Mouse (Mus musculus) kidney, postnatal 10 days (tissue): ENCODE measurements at regions not wholly inside any gene's neighbourhood (a gene's known extent, or its start where the extent isn't known, plus 50 kb on each side); places are given as distances from the start of the nearest gene placed in this dataset.
"Not testable (repeated sequence)": the region's sequence is repeated elsewhere in the genome, so short reads cannot be mapped to it uniquely, and the experiment has no call there.

Experiments used
- DNase-seq: peaks from one replicate; pipeline ENCODE4 v3.0.0; 2021; ENCODE audit warnings: mixed read lengths

GRCm38 (mm10) chr10:43672490-43672889, 94.4 kb downstream of the Cd24a start:
- peak; percentile 41 for DNase-seq

GRCm38 (mm10) chr10:43674749-43675148, 96.7 kb downstream of the Cd24a start:
- DNase-seq: no peak

DNA sequence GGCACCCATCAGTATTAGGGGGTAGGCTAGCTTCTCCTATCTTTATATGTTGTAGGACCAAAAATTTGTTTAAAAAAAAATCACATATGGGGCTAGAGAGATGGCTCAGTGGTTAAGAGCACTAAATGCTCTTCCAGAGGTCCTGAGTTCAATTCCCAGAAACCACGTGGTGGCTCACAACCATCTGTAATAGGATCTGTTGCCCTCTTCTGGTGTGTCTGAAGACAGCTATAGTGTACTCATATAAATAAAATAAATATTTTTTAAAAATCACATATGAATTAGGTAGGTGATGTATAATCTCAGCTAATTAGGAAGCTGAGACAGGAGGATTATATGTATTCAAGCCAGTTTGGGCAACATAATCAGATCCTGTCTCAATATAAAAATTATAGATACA, 97.4 kb downstream of the Cd24a start:
- DNase-seq: not testable (repeated sequence)

- no peak for DNase-seq
Measured at GRCm38 (mm10) chr10:43676289-43676688, 98.2 kb downstream of the Cd24a start.

GRCm38 (mm10) chr10:43684247-43685033, 106.4 kb downstream of the Cd24a start:
- DNase-seq: peak; percentile 62

GRCm38 (mm10) chr10:43689161-43689913, 111.3 kb downstream of the Cd24a start:
- no peak for DNase-seq

DNA sequence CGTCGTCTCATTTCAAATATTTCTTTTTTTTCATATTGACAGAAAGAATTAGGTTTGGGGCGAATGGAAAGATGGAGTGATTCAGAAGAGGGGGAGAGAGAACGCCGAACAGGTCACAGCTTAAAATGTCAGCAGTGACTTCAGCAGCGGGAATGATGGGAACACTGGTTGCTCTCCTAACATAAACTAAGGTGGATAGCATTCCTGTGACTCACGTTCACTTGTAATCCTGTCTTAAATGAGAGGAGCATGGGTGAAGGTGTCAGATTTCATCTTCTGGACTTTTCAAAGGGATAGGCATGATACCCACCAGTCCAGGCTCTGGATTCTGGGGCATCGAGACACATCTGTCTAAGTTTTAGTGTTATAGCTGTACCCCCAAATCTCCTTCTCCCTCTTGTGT, 111.8 kb downstream of the Cd24a start:
- DNase-seq: no peak

DNA sequence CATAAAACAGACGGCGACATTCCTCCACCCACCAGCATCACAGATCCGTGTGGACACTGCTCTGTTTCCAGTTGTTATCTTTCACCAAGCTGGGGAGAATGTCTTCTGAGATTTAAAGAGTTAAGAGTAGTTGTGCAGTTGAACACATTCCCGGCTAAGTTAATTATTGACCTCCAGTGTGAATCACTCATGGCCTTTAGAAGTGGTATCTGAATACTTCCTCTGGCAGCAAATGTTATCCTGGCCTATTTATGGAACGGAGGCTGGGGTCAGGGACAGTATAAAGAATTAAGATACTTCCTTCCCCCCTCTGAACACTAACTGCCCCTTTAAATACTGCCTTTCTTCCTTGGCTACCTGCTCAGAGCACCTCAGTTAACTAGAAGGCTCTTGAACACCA, 115.9 kb downstream of the Cd24a start:
- DNase-seq: no peak

DNA sequence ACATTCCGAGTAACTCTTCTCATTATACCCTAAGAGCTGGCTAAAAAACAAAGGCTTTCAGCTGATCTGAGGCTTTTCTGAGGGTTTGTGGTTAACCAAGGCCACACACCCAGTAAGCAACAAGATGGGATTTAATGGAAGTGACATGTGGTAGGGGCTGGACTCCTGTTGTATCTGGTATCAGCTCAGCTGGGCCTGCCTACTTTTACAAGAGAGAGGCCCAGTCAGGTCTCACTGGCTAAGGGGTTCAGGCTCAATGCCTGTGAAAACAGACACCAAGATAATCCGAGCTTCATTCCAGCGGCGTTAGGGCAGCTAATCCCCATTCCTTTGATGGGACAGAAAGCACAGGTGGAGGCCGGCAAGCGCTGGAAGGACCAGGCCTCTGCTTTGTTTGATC, 116.4 kb downstream of the Cd24a start:
- DNase-seq: peak; percentile 27

GRCm38 (mm10) chr10:43695470-43695869, 117.4 kb downstream of the Cd24a start:
- no peak for DNase-seq

DNA sequence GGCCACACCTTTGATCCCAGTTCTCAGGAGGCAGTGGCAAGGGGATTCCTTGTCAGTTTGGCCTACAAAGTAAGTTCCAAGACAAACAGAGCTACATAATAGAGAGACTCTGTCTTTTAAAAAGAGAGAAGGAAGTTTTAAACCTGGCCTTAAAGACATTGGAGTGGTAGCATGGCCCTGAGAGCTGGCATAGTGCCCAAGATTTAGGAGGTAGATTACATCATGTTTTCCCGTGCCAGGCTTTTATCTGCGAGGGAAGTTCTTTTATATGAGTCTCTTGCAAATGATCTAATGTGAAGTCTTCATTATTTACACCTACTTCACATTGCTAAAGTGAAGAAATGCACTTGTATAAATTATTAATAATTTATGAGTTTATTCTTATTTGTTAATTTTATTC, 119.8 kb downstream of the Cd24a start:
- no peak for DNase-seq

- no peak for DNase-seq
Measured at GRCm38 (mm10) chr10:43700371-43701289, 122.5 kb downstream of the Cd24a start.

GRCm38 (mm10) chr10:43702895-43703294, 124.8 kb downstream of the Cd24a start:
- no peak for DNase-seq

DNA sequence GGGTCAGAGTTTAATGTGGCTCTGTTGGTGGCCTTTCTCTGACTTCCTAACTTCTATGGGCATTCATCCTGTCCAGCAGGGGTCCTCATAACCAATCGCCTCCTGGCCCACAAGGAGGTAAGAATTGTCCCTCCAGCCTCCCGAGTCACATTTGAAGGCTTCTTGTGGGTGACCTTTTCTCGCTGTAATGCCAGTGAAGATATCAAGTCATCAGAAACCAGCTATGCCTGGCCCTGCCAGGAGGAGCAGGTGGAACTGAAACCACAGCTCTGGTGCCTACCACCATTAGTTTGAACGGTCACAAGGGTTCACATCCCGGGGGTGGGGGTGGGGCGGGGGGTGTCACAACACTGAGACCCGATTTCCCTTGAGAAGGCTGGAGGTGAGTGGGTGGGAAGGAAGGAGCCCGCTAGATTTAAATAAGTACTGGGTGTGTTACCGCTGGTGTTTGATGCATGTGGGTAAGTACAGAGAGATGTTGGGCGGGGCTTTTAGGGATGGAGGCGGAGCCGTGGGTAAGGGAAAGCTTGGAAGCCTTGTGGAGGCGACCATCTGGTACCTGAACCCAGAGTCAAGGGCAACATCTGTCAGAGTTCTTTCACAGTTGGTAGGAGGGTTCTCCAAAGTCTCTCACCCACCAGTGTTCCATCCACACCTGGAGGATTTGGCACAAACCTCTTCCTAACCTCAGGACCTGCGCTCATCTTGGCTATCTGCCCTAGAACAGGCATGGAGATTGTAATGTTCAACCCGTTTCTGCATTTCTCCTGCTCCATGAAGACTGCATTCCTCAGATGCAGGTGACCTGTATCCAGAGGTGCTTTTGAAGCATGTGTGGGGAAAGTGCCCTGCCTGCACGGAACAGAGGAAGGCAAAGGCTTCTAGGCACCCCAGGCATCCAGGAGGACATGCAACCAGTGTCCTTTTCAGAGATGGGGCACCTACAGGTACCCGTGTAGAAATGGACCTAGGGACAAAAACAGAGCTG, 128.2 kb downstream of the Cd24a start:
- peak; percentile 25 for DNase-seq

- no peak for DNase-seq
Measured at GRCm38 (mm10) chr10:43707011-43707410, 128.9 kb downstream of the Cd24a start.

GRCm38 (mm10) chr10:43707821-43708373, 129.8 kb downstream of the Cd24a start:
- no peak for DNase-seq

DNA sequence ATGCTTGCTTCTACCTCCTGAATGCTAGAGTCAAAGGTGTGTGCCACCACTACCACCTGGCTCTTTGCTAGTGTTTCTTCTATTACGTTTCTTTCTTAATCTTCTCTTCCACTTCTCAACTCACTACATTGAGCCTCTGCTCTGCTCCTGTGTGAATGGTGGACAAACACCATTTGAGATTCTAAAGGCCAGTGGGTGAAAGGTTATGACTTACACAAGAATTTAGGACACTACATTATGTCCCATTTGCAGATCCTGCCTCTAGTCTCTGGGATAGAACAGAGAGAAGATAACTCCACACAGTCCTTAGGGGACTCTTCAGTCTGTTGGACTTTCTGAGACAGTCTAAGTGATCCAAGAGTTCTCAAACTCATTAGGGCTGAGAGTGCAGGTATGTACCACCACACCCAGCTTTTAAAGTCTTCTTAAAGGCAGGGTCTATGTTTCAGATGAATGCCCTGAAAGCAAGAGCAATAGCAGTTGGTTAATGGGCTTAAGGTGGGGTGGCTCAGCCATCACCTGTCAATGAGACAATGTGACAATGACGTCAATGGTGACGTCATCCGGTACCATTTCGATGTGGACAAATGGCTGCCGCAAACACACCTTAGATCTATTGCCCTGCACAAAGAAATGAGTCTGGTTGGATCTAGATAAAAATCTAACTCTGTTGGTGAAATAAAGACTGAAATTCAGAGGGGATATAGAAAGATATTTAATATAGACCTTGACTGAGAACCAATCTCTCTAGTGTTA, 131.4 kb downstream of the Cd24a start:
- no peak for DNase-seq

GRCm38 (mm10) chr10:43710186-43710885, 132.3 kb downstream of the Cd24a start:
- DNase-seq: no peak

- DNase-seq: no peak
Measured at GRCm38 (mm10) chr10:43710886-43711256, 132.8 kb downstream of the Cd24a start.

DNA sequence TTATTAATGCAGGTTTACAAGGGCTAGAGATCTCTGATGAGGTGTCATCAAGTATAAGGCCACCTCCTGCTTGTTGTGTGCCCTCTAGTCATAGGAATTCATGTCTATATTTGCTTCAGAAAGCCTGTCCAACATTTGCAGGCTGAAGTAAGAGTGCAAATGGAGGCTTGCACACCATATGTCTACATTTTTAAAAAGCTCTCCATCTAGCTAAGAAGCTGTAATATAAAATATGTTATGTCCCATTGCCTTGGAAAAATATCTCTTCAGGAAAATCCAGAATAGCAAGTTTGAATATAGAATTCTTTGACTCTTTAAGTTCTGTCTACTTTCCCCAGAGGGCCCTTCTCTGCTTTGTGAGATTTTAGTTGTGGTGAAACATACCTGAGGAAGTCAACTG, 134.6 kb downstream of the Cd24a start:
- no peak for DNase-seq
